Mouse (Mus musculus) embryonic facial prominence, embryonic 13.5 days (tissue): Measurements from ENCODE around the gene Aars2. TPM values are rescaled to one million over a fixed set of nuclear protein-coding genes. Genes with fewer than 3 reads are reported as not detected.

ENCODE experiments used
- ATAC-seq: fragments of 200-750 bp; cut with Nextera tagmentation; 2 replicates; pipeline ENCODE4 v1.8.0; 2017; ENCODE audit warnings: low read depth; ENCODE audit not compliant: insufficient number of reproducible peaks, insufficient read depth, low FRiP score, low TSS enrichment
- H3K27ac ChIP-seq: fragments of 300-500 bp; sonication (generic); 2 replicates; pipeline ENCODE4 v1.5.1; 2015; ENCODE audit warnings: moderate library complexity, mild to moderate bottlenecking, inconsistent platforms
- H3K27me3 ChIP-seq: fragments of 300-500 bp; sonication (generic); 2 replicates; pipeline ENCODE4 v1.6.1; 2015; ENCODE audit warnings: mild to moderate bottlenecking, inconsistent platforms
- H3K36me3 ChIP-seq: fragments of 300-500 bp; sonication (generic); 2 replicates; pipeline ENCODE4 v1.6.1; 2015; ENCODE audit warnings: mild to moderate bottlenecking, inconsistent platforms
- H3K4me1 ChIP-seq: fragments of 300-500 bp; sonication (generic); 2 replicates; pipeline ENCODE4 v1.6.1; 2015; ENCODE audit warnings: inconsistent platforms
- H3K4me2 ChIP-seq: fragments of 300-500 bp; sonication (generic); 2 replicates; pipeline ENCODE4 v1.6.1; 2015; ENCODE audit warnings: moderate library complexity, mild to moderate bottlenecking, inconsistent platforms
- H3K4me3 ChIP-seq: fragments of 300-500 bp; sonication (generic); 2 replicates; pipeline ENCODE4 v1.5.1; 2015; ENCODE audit warnings: mild to moderate bottlenecking, inconsistent platforms
- H3K9ac ChIP-seq: fragments of 300-500 bp; sonication (generic); 2 replicates; pipeline ENCODE4 v1.6.1; 2015; ENCODE audit warnings: mild to moderate bottlenecking, inconsistent platforms
- H3K9me3 ChIP-seq: fragments of 300-500 bp; sonication (generic); 2 replicates; pipeline ENCODE4 v1.6.1; 2016; ENCODE audit warnings: inconsistent platforms
- WGBS: fragments of 180-500 bp; shearing (Covaris S2); methylation state at CpG from one replicate; pipeline ENCODE4 v1.1.7; 2015; ENCODE audit warnings: mixed read lengths; 5-methylcytosine and 5-hydroxymethylcytosine counted together
- polyA plus RNA-seq: library from polyadenylated mRNA; unstranded; fragments of >200 nt; fragmentation: Nextera tagmentation; extraction: Ambion mirVana; gene quantifications from 2 replicates; pipeline ENCODE4 v1.2.1, GENCODE M21; 2015

Aars2 gene
- polyA plus RNA-seq, 1 experiment from 2014 or later: 21.5 TPM

DNA sequence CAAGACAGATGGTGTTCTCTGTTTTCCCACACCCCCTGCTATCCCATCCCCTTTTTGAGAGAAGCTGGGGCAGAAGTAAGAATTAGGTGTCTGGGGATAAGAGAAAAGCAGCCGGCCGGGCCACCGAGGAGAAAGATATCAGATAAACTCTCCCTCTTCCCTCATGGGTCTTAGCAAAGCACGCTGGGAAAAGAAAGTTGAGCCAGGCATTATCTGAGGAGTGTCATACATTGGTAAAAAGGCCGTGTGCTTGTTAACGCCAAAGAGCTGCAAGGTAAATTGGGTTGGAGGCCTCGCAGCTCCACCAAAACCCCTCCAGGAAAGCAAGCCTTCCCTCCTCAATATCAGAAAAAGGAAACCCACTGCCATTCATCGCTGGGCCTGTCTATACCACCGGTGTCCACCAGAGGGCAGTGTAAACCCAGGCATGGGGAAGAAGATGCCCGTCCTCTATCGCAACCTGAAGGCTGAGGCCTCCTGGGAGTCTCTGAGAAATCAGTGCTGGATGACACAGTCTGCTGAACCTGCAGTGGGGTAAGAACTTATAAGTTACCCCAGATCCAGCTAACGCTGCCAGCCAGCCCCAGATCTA, 28.3 kb upstream of the Aars2 start:
- no peak overlapping the region for H3K4me2 ChIP-seq
- no peaks in the 10 kb centered on the region; the same call in 1 of the 2 replicates for H3K9me3 ChIP-seq
- no peak overlapping the region for H3K4me3 ChIP-seq
- H3K27me3 ChIP-seq: peaks cover 44% of the 10 kb centered on the region
- H3K9ac ChIP-seq: no peak overlapping the region
- H3K4me1 ChIP-seq: peaks cover 10% of the 10 kb centered on the region; the same call in 1 of the 2 replicates
- WGBS: 17% methylated on average over 12 of the region's 12 CpGs
- ATAC-seq: no peak
- no peak overlapping the region for H3K27ac ChIP-seq
- H3K36me3 ChIP-seq: no peaks in the 10 kb centered on the region

DNA sequence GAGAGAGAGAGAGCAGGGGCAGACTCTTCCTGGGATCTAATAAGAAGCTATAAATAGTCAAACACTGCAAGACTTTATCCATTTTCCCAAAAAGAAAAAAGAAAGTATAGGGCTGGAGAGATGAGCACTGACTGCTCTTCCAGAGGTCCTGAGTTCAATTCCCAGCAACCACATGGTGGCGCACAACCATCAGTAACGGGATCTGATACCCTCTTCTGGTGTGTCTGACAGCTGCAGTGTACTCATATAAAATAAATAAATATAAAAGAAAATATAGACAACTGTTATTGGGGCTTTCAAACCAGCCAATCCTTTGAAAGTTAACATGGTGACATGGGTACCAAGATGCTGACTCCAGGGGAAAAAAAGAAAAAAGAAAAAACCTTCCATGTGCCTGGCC, 26.2 kb upstream of the Aars2 start:
- Histone ChIP-seq H3K4me2 (no peak overlapping the region), H3K9ac (no peak overlapping the region), H3K27me3 (peaks cover 24% of the 10 kb centered on the region), H3K9me3 (no peaks in the 10 kb centered on the region; the same call in 1 of the 2 replicates), H3K27ac (no peak overlapping the region), H3K4me3 (no peak overlapping the region), H3K4me1 (no peaks in the 10 kb centered on the region), H3K36me3 (no peaks in the 10 kb centered on the region)
- ATAC-seq: no peak
- WGBS: 30% methylated on average over 2 of the region's 2 CpGs

DNA sequence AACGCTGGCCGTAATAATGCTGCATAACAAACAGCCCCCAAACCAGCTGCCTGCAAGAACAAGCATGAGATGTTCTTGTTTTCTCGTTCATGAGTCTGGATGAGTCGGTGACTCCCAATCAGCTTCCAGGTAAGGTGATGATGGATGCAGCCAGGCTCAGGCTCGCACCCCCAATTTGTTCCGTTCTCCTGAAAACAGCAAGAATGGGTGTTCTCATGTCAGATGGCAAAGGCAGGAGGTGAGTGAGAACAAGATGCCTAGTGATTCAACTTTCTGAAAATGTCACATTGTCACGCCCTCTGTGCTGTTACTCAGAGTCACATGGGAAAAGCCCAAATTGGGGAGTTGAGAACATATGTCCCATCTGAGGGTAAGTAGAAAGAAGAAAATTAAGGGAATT, 21.1 kb upstream of the Aars2 start:
- WGBS: 86% methylated on average over 7 of the region's 7 CpGs
- Histone ChIP-seq H3K9ac (no peak overlapping the region), H3K27me3 (no peaks in the 10 kb centered on the region), H3K4me3 (no peak overlapping the region), H3K4me1 (no peaks in the 10 kb centered on the region), H3K36me3 (no peaks in the 10 kb centered on the region), H3K9me3 (no peaks in the 10 kb centered on the region; the same call in 1 of the 2 replicates), H3K27ac (no peak overlapping the region), H3K4me2 (no peak overlapping the region)
- no peak for ATAC-seq

DNA sequence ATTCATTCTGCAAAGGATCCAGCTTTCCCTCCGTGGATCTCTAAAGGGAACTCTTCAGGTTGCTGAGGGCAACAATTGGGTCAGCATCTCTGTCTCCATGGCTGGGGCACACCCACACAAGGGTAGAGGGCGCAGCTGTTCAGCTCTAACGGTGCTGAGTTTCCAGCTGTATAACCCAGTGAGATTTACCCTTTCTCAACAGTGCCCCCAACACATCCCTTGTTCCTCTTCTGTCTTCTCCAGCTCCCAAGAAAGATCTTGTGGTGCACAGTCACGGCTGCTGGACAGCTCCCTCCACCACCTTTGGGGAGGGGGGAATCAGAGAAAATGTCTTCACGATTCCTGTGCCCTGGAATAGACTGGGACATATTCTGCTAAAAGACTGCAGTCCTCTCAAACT, 19.4 kb upstream of the Aars2 start:
- Histone ChIP-seq H3K4me3 (no peak overlapping the region), H3K27me3 (no peaks in the 10 kb centered on the region), H3K36me3 (no peaks in the 10 kb centered on the region), H3K4me2 (no peak overlapping the region), H3K9me3 (no peaks in the 10 kb centered on the region), H3K27ac (no peak overlapping the region), H3K9ac (no peak overlapping the region), H3K4me1 (no peaks in the 10 kb centered on the region)
- WGBS: 13% methylated on average over 5 of the region's 5 CpGs
- no peak for ATAC-seq

- Histone ChIP-seq H3K36me3 (no peaks in the 10 kb centered on the region), H3K27me3 (peaks cover 3% of the 10 kb centered on the region; the same call in 1 of the 2 replicates), H3K4me1 (0 out of 2 replicates have a peak, but pooled peaks cover 2% of the 10 kb centered on the region), H3K4me2 (no peak overlapping the region), H3K9me3 (no peaks in the 10 kb centered on the region), H3K9ac (no peak overlapping the region), H3K27ac (no peak overlapping the region), H3K4me3 (no peak overlapping the region)
- no peak for ATAC-seq
- WGBS: 86% methylated on average over 23 of the region's 23 CpGs
These were observed 18.1 kb upstream of the Aars2 start for GRCm38 (mm10) chr17:45488321-45489254.

DNA sequence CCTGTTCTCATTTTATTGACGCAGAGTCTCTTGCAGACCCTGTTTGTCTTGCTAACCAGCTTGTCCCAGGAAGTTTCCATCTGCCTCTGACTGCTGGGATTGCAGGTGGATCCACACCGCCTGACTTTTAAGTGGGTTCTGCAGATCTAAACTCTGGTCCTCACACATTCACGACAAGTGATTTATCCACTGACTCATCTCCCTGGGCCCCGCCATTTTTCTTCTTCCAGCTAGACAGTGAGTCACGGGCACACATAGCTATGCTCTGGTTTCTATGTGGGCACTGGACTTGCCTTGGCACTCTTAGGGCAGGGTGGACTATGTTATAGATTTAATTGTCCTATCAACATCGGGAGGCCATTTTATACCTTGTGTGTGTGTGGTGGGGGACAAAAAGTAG, 16.9 kb upstream of the Aars2 start:
- WGBS: 86% methylated on average over 6 of the region's 6 CpGs
- Histone ChIP-seq H3K36me3 (no peaks in the 10 kb centered on the region), H3K4me3 (no peak overlapping the region)

DNA sequence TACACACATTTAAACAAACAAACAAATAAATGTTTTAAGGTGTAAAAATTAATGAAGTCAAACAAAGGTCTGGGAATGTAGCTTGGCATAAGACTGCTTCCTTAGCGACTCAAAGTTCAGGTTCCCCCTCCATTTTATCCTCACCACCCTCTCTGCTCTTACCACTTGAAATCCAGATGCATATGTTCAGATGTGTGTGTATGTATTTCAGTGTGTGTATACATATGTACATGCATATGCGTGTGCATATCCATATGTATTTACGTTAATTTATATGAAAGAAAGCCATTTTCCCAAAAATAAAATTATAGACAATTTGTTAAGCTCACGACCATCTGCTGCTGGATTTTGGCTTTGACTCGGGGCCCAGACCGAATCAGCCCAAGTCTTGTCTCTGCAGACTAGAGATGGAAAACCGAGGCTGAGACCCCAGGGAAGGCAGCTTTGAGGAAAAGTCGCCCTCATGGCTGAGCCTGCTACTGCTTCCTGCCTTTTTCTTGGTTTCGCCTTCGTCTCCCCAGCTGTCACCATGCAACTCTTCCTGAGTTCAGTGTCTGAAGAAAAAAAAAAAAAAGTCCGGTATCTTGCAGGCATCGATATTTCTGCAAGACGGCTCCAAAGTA, 16.0 kb upstream of the Aars2 start:
- no peak for ATAC-seq
- no peak overlapping the region for H3K4me3 ChIP-seq
- no peak overlapping the region for H3K4me2 ChIP-seq
- H3K27ac ChIP-seq: no peak overlapping the region
- H3K4me1 ChIP-seq: 0 out of 2 replicates have a peak, but pooled peaks cover 6% of the 10 kb centered on the region
- H3K9ac ChIP-seq: no peak overlapping the region
- no peaks in the 10 kb centered on the region for H3K9me3 ChIP-seq
- H3K27me3 ChIP-seq: peaks cover 5% of the 10 kb centered on the region
- no peaks in the 10 kb centered on the region for H3K36me3 ChIP-seq
- WGBS: 68% methylated on average over 13 of the region's 13 CpGs

More for the DNA sequence above, 16.9 kb upstream of the Aars2 start:
- Histone ChIP-seq H3K9ac (no peak overlapping the region), H3K9me3 (no peaks in the 10 kb centered on the region), H3K4me1 (0 out of 2 replicates have a peak, but pooled peaks cover 6% of the 10 kb centered on the region), H3K27ac (no peak overlapping the region), H3K27me3 (peaks cover 4% of the 10 kb centered on the region; the same call in 1 of the 2 replicates), H3K4me2 (no peak overlapping the region)
- no peak for ATAC-seq

DNA sequence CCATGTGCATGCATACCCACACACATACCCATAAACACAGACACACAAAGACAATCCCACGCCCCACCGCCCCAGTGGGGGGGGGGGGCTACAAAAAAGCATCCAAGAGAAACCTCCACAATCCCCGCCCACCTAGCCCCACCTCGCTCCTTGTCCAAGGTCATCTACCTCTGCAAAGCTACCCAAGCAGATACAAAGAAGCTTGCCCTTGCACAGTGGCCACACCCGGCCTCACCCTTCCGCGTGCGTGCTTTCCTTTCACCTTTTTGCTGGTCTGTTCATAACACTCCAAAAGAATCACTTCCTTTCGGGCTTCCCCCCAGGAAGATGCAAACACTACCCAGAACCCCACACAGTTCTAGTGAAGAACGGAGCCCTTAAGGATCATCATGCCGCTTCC, 11.2 kb upstream of the Aars2 start:
- 80% methylated on average over 11 of the region's 11 CpGs for WGBS
- Histone ChIP-seq H3K36me3 (no peaks in the 10 kb centered on the region), H3K4me2 (no peak overlapping the region), H3K4me3 (no peak overlapping the region), H3K4me1 (0 out of 2 replicates have a peak, but pooled peaks cover 6% of the 10 kb centered on the region), H3K27me3 (peaks cover 6% of the 10 kb centered on the region), H3K27ac (no peak overlapping the region), H3K9ac (no peak overlapping the region), H3K9me3 (no peaks in the 10 kb centered on the region)
- no peak for ATAC-seq

DNA sequence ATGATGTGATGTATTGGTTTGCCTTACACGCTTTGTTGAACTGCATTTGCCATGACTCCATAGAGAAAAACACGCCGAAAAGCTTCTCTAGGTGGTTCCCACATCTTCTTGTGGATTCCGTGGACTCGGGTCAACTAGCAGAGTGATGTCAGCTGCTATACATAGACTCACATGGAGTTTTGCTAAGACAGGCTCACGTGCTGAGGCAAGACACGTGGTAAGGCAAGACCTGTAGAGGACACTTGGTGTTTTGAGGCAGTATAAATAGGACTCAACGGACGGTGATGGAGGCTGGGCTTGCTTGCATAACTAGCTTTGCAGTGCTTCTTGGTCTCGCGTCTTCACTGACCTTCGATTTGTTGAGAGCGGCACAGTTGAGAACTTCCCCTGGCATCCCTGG, 8.2 kb upstream of the Aars2 start:
- Histone ChIP-seq H3K36me3 (no peaks in the 10 kb centered on the region), H3K27me3 (peaks cover 5% of the 10 kb centered on the region), H3K9ac (no peak overlapping the region), H3K27ac (no peak overlapping the region), H3K4me2 (no peak overlapping the region), H3K4me3 (no peak overlapping the region), H3K9me3 (no peaks in the 10 kb centered on the region), H3K4me1 (0 out of 2 replicates have a peak, but pooled peaks cover 5% of the 10 kb centered on the region)
- no peak for ATAC-seq
- WGBS: 81% methylated on average over 13 of the region's 13 CpGs

DNA sequence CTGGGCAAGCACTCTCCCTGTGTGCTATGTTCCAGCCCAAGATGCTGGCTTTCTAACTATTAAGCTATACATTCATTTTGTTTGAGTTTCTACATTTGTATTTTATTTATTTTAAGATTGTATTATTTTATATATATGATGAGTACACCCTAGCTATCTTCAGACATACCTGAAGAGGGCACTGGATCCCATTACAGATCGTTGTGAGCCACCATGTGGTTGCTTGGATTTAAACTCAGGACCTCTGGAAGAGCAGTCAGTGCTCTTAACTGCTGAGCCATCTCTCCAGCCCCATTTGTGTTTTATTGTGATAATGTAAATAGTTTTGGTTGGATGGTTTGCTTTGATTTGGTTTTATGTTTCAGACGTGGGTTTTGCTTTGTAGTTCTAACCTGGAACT, 7.1 kb upstream of the Aars2 start:
- 42% methylated on average over 2 of the region's 2 CpGs for WGBS
- Histone ChIP-seq H3K9me3 (no peaks in the 10 kb centered on the region), H3K4me3 (no peak overlapping the region), H3K36me3 (no peaks in the 10 kb centered on the region), H3K27ac (no peak overlapping the region), H3K4me1 (no peaks in the 10 kb centered on the region), H3K27me3 (peaks cover 3% of the 10 kb centered on the region; the same call in 1 of the 2 replicates), H3K9ac (no peak overlapping the region), H3K4me2 (no peak overlapping the region)
- ATAC-seq: no peak

- Histone ChIP-seq H3K27ac (no peak overlapping the region), H3K9ac (no peak overlapping the region), H3K36me3 (no peaks in the 10 kb centered on the region), H3K9me3 (no peaks in the 10 kb centered on the region), H3K4me3 (no peak overlapping the region), H3K4me1 (0 out of 2 replicates have a peak, but pooled peaks cover 1% of the 10 kb centered on the region), H3K27me3 (no peaks in the 10 kb centered on the region), H3K4me2 (no peak overlapping the region)
- no peak for ATAC-seq
- 48% methylated on average over 4 of the region's 4 CpGs for WGBS
These were observed 5.7 kb upstream of the Aars2 start for GRCm38 (mm10) chr17:45500981-45501380.
